Mouse (Mus musculus) heart, postnatal 36 days (tissue): Measurements from ENCODE around the gene Slc38a9. TPM values are rescaled to one million over a fixed set of nuclear protein-coding genes. Genes with fewer than 3 reads are reported as not detected.
"Not testable (repeated sequence)": the region's sequence is repeated elsewhere in the genome, so short reads cannot be mapped to it uniquely, and the experiment has no call there.

Source experiments
- DNase-seq, 2 experiments: peaks; one replicate each; pipeline ENCODE4 v3.0.0; 2021 to 2022
- intact Hi-C: fragments of 180-260 bp; cut with DNase I; formaldehyde crosslinking; loops from one replicate; pipeline ENCODE4 v1.15.1; 2025
- total RNA-seq, 2 experiments: library from RNA; stranded (reverse); gene quantifications; 2 replicates each; pipeline ENCODE4 v1.2.3; 2021

Gene Slc38a9
- total RNA-seq, 2 experiments from 2014 or later = 9.8 to 12.1 TPM

DNA sequence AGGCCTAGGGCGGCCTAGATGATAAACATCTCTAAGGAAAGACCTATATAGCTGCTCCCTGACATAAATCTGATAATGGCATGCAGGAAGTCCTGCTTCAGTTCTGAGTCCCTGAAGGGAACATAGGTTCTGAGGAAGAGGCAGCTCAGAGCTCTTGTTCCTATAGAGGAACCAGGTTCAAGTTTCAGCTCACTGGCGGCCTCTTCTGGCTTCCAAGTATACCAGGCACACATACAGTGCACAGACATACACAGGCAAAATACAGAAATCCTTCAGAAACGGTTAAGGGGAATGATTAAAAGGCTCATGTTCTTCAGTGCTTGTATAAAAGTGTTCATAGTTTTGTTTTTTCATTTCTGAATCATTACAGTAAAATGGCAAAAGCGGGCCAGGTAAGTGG, 17.6 kb downstream of the Slc38a9 start:
- no peak for DNase-seq
- intact Hi-C loops = loop anchor here (5.0 kb wide), 1 partner anchor 44 kb away; no protein-coding TSS in a partner anchor

- intact Hi-C loops = no loop called here
- DNase-seq = no peak
Measured at GRCm38 (mm10) chr13:112683312-112683711, 22.8 kb downstream of the Slc38a9 start.

DNA sequence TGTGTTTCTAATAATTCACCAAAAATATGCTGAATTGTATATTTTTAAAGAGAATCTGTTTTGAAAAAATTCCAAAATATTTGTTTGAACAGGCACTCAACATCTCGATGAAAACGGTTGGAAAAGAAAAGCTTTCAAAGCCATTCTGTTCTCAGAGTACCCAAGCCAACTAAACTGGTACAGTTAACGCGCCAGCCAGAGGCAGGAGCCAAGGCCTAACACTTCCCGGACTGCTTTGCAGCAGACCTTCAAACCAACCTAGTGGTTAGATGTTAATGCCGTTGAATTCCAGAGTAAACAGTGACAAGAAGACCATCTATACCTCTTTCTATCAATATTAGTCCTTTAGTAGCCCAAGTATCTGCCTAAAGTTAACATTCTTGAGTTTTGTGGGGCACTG, 23.4 kb downstream of the Slc38a9 start:
- no peak for DNase-seq
- intact Hi-C loops = no loop called here

DNA sequence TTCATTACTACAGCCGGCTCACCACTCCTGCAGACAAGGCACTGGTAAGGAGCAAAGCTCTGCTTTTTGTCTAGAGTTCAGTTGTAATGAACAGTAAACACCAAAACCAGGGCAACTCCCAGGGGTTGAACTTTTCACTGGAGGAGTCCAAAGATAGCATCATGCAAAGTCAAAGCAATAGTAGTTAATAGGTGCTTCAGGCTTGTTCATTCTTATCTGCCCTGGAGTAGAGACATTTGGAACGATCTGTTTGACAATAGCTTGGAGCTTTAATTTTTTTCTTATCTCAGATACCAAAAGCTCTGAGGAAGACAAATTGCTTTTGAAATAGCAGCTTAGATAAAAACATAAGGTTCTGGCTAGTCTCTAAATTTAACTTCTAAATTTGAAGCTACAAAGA, 25.6 kb downstream of the Slc38a9 start:
- intact Hi-C loops = no loop called here
- no peak for DNase-seq

- DNase-seq = no peak
- intact Hi-C loops = no loop called here
Measured at GRCm38 (mm10) chr13:112692870-112693553, 32.5 kb downstream of the Slc38a9 start.

DNA sequence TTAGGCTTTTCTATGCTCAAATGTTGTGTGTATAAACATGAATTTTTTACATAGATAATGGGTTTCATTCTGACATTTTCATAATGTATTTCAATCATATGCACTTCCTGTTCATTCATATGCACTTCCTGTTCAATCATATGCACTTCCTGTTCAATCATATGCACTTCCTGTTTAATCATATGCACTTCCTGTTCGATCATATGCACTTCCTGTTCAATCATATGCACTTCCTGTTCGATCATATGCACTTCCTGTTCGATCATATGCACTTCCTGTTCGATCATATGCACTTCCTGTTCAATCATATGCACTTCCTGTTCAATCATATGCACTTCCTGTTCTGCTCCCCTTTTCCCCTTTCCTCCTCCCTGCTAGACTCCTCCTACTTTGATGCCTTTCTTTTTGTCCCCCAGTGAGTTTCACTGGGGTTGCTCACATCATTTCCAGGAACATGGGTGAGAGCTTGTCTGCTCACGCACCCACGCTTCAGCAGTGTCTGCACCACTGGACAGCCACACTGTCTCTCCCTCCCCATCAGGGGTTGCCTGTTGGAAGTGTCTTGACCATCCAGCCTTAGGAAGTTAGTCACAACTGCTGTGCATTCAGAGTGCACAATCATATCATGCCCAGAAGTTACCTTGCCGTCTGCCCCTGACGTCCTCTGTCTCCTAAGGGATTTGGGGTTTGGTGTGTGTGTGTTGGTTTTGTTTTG, 35.1 kb downstream of the Slc38a9 start:
- no peak for DNase-seq
- intact Hi-C loops = no loop called here

DNA sequence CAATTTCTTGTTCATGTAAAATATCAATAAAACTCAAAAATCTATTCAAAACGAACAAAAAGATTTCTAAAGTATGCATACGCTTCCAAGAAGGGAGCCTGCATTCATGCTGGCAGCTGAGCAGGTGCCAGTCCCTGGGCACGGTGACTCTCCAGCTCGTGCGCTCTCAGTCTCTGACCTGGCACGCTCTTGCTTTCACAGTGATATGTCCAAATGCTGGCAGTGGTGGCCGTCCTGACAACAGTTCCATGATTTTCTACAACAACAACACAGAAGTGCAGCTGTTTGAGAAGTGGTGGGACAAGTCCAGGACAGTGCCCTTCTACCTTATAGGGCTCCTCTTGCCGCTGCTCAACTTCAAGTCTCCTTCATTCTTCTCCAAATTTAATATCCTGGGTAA, 40.7 kb downstream of the Slc38a9 start:
- peak in 1 of 2 experiments; percentile 33 for DNase-seq
- intact Hi-C loops = no loop called here

GRCm38 (mm10) chr13:112706351-112706750, 45.8 kb downstream of the Slc38a9 start:
- no peak for DNase-seq
- intact Hi-C loops = loop anchor here (1.0 kb wide), 1 partner anchor 15 kb away; no protein-coding TSS in a partner anchor

DNA sequence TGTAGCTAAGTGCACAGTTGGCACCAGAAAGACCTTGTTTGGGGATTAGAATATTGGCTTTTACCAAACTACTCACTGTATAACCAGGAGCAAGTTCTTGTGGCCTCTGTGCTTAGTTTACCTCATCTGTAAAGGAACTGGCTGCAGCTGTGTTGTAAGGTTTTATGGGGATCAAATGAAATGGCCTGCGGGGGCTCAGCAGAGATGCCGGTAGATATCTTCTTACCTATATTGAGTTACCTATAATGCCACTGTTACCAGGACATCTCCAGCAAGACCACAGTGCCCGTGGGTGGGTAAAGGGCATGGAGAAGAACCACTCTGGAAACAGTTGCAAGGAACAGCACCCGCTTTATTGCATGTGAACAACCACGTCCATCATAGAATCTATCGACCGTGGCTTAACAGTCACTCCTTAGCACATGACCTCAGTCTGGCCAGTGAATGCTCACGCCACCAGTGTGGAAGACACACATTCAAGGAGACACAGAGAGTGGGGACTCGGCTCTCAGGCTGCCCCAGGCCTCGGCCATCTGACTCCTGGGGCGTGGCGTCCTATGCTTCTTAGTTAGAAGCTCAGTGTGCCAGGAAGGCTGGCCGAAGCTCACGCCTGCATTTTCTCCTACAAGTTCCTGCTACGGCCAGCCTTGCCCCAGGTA, 59.7 kb downstream of the Slc38a9 start:
- intact Hi-C loops = loop anchor here (5.0 kb wide), 1 partner anchor 43 kb away; no protein-coding TSS in a partner anchor
- DNase-seq = no peak

- intact Hi-C loops = loop anchor here (1.0 to 5.0 kb wide), 2 partner anchors 16 to 45 kb away; no protein-coding TSS in a partner anchor
- peak; percentile 32 to 47 for DNase-seq
Measured at GRCm38 (mm10) chr13:112721946-112722729, 61.6 kb downstream of the Slc38a9 start.

GRCm38 (mm10) chr13:112724260-112724659, 63.7 kb downstream of the Slc38a9 start:
- DNase-seq = not testable (repeated sequence)
- intact Hi-C loops = loop anchor here (5.0 kb wide), 1 partner anchor 47 kb away; no protein-coding TSS in a partner anchor

DNA sequence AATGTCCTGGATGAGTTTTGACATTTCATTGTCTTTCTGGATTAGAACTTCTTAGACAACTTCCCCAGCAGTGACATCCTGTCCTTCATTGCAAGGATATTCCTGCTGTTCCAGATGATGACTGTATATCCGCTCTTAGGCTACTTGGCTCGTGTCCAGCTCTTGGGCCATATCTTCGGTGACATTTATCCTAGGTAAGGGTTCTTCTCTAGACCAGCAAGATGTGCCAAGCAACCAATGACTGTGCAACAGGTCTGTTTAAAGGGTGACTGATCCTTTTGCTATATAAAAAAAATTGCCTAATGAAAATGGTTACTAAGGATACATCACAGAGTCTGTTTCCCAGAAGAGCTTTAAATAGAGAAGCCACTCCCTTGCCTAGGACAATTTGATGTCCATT, 65.5 kb downstream of the Slc38a9 start:
- intact Hi-C loops = no loop called here

GRCm38 (mm10) chr13:112733311-112733710, 72.8 kb downstream of the Slc38a9 start:
- intact Hi-C loops = no loop called here
- no peak for DNase-seq

More for the DNA sequence above, 65.5 kb downstream of the Slc38a9 start:
- DNase-seq = no peak

- peak in 1 of 2 experiments; percentile 51 for DNase-seq
- intact Hi-C loops = no loop called here
Measured at GRCm38 (mm10) chr13:112734906-112735713, 74.6 kb downstream of the Slc38a9 start.

GRCm38 (mm10) chr13:112736407-112736806, 75.9 kb downstream of the Slc38a9 start:
- DNase-seq = no peak
- intact Hi-C loops = no loop called here

DNA sequence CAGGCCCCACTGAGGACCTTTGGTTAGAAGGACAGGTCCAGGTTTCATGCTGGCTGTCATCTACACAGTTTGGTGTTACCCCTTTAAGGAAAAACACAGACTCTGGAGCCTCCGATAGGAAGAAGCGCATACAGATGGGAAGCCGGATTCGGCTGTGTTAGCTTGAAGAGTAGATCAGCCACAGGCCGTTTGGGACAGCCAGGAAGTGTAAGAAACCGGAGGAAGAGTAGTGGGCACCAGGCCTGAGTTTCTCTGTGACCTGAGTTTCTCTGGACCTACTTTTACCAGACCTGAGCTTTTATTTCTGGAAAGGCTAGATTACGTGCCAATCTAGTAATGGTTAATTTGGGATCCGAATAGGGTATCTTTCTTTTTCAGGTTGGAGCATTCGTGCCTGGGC, 76.6 kb downstream of the Slc38a9 start:
- DNase-seq = no peak

DNA sequence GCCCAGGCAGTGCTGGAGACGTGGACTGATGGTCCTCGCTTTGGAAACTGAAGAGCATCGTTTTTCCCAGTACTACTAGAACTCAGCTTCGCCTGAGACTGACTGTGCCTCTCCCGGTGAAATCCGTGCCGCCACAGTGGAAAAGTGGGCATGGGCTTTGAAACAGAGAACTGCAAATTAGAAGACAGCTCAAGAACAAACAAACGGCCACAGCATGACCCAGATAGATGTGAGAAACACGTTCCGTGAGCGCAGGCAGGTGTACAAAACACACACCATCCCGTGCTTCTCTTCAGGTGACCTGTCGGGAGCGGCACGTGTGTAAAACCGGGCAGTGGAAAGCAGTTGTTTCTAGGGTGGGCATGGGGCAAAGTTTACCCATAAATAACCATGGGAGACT, 77.5 kb downstream of the Slc38a9 start:
- intact Hi-C loops = no loop called here
- no peak for DNase-seq

More for the DNA sequence above, 76.6 kb downstream of the Slc38a9 start:
- intact Hi-C loops = no loop called here

- intact Hi-C loops = no loop called here
- DNase-seq = no peak
Measured at GRCm38 (mm10) chr13:112740073-112740472, 79.5 kb downstream of the Slc38a9 start.

- no peak for DNase-seq
- intact Hi-C loops = no loop called here
Measured at GRCm38 (mm10) chr13:112742076-112742830, 81.7 kb downstream of the Slc38a9 start.
